Mouse (Mus musculus) neural tube, embryonic 11.5 days (tissue): ENCODE results near the gene Rnf216. TPM values are rescaled to one million over a fixed set of nuclear protein-coding genes. Genes with fewer than 3 reads are reported as not detected.

Source experiments
- ATAC-seq: fragments of 200-750 bp; cut with Nextera tagmentation; 2 replicates; pipeline ENCODE4 v1.8.0; 2017; ENCODE audit warnings: moderate number of reproducible peaks, mild to moderate bottlenecking, moderate TSS enrichment, moderate library complexity; ENCODE audit not compliant: insufficient read depth, low FRiP score, low TSS enrichment
- DNase-seq: peaks from one replicate; pipeline ENCODE4 v3.0.0-alpha.2; 2015; ENCODE audit warnings: low spot score
- H3K27ac ChIP-seq: fragments of 300-500 bp; sonication (generic); 2 replicates; pipeline ENCODE4 v1.5.1; 2014; ENCODE audit warnings: low read depth, mild to moderate bottlenecking, low read length
- H3K27me3 ChIP-seq: fragments of 300-500 bp; sonication (generic); 2 replicates; pipeline ENCODE4 v1.6.1; 2014; ENCODE audit warnings: mild to moderate bottlenecking, low read length, mixed read lengths; ENCODE audit not compliant: control insufficient read depth, insufficient read depth
- H3K36me3 ChIP-seq: fragments of 300-500 bp; sonication (generic); 2 replicates; pipeline ENCODE4 v1.6.1; 2014; ENCODE audit warnings: mild to moderate bottlenecking, low read length, moderate library complexity, mixed read lengths; ENCODE audit not compliant: control insufficient read depth, insufficient read depth
- H3K4me1 ChIP-seq: fragments of 300-500 bp; sonication (generic); 2 replicates; pipeline ENCODE4 v1.6.1; 2014; ENCODE audit warnings: low read length, mixed read lengths; ENCODE audit not compliant: control insufficient read depth, insufficient read depth
- H3K4me2 ChIP-seq: fragments of 300-500 bp; sonication (generic); 2 replicates; pipeline ENCODE4 v1.6.1; 2014; ENCODE audit warnings: low read depth, mild to moderate bottlenecking, moderate library complexity
- H3K4me3 ChIP-seq: fragments of 300-500 bp; sonication (generic); 2 replicates; pipeline ENCODE4 v1.5.1; 2014; ENCODE audit warnings: low read depth, low read length
- H3K9ac ChIP-seq: fragments of 300-500 bp; sonication (generic); 2 replicates; pipeline ENCODE4 v1.6.1; 2014; ENCODE audit warnings: mild to moderate bottlenecking, low read length
- H3K9me3 ChIP-seq: fragments of 300-500 bp; sonication (generic); 2 replicates; pipeline ENCODE4 v1.6.1; 2016; ENCODE audit warnings: low read length; ENCODE audit not compliant: control insufficient read depth
- WGBS: fragments of 180-500 bp; shearing (Covaris S2); extraction: QIAGEN DNeasy Blood & Tissue Kit; methylation state at CpG from one replicate; pipeline ENCODE4 v1.1.7; 2014; 5-methylcytosine and 5-hydroxymethylcytosine counted together
- polyA plus RNA-seq: library from polyadenylated mRNA; unstranded; fragments of >200 nt; fragmentation: Nextera tagmentation; extraction: Ambion mirVana; gene quantifications from 2 replicates; pipeline ENCODE4 v1.2.1, GENCODE M21; 2014

Rnf216 gene
- polyA plus RNA-seq, 1 experiment from 2014 or later: 30.6 TPM

DNA sequence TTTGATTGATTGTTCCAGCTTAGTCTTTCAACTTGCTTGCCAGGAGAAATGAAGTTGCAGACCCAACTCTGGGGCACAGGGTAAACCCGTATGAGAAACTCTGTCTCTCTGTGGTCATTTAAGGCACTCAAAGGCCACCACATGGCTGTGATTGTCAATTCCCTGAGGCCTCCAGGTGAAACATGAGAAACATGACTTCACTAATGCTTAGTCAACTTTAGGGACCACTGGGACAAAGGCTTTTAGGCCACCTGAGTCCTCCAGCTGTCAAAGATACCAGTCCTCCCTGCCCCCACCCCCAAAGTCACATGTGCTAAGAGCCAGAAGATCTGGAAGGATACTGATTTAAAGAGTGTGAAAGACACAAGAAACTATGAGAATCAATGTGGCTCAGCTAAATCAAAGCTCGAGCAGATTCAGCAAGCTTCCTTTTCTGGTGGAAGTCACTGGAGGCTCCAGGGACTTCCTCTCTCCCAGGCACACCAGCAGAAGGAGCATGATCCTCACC lies 80.1 kb downstream of the Rnf216 start:
- Histone ChIP-seq H3K27me3 (no peaks in the 10 kb centered on the region), H3K4me3 (no peak overlapping the region), H3K9me3 (no peaks in the 10 kb centered on the region), H3K27ac (no peak overlapping the region), H3K4me1 (peaks cover 13% of the 10 kb centered on the region), H3K4me2 (no peak overlapping the region), H3K9ac (no peak overlapping the region), H3K36me3 (no peaks in the 10 kb centered on the region; the same call in 1 of the 2 replicates)
- DNase-seq (no peak), ATAC-seq (no peak)
- WGBS: 32% methylated on average over 2 of the region's 2 CpGs

GRCm38 (mm10) chr5:143031681-143032080 lies 81.1 kb downstream of the Rnf216 start:
- DNase-seq: peak; percentile 18
- Histone ChIP-seq H3K9ac (no peak overlapping the region), H3K27ac (no peak overlapping the region), H3K4me2 (no peak overlapping the region), H3K36me3 (peaks cover 4% of the 10 kb centered on the region; the same call in 1 of the 2 replicates), H3K4me3 (no peak overlapping the region), H3K9me3 (no peaks in the 10 kb centered on the region), H3K27me3 (no peaks in the 10 kb centered on the region), H3K4me1 (peaks cover 13% of the 10 kb centered on the region)
- 33% methylated on average over 7 of the region's 7 CpGs for WGBS
- ATAC-seq: no peak

GRCm38 (mm10) chr5:143031193-143031592 lies 81.6 kb downstream of the Rnf216 start:
- ATAC-seq: no peak
- no peaks in the 10 kb centered on the region for H3K9me3 ChIP-seq
- H3K36me3 ChIP-seq: peaks cover 7% of the 10 kb centered on the region; the same call in 1 of the 2 replicates
- no peak overlapping the region for H3K27ac ChIP-seq
- H3K27me3 ChIP-seq: no peaks in the 10 kb centered on the region
- peaks cover 13% of the 10 kb centered on the region for H3K4me1 ChIP-seq
- H3K9ac ChIP-seq: no peak overlapping the region
- H3K4me2 ChIP-seq: no peak overlapping the region
- WGBS: 16% methylated on average over 4 of the region's 4 CpGs
- no peak overlapping the region for H3K4me3 ChIP-seq
- DNase-seq: no peak

GRCm38 (mm10) chr5:143023887-143024286 lies 88.9 kb downstream of the Rnf216 start:
- ATAC-seq (no peak), DNase-seq (no peak)
- Histone ChIP-seq H3K27ac (no peak overlapping the region), H3K36me3 (peaks cover 7% of the 10 kb centered on the region; the same call in 1 of the 2 replicates), H3K4me2 (no peak overlapping the region), H3K27me3 (no peaks in the 10 kb centered on the region), H3K9me3 (no peaks in the 10 kb centered on the region), H3K9ac (no peak overlapping the region), H3K4me1 (no peaks in the 10 kb centered on the region), H3K4me3 (no peak overlapping the region)
- WGBS: 93% methylated on average over 2 of the region's 2 CpGs

DNA sequence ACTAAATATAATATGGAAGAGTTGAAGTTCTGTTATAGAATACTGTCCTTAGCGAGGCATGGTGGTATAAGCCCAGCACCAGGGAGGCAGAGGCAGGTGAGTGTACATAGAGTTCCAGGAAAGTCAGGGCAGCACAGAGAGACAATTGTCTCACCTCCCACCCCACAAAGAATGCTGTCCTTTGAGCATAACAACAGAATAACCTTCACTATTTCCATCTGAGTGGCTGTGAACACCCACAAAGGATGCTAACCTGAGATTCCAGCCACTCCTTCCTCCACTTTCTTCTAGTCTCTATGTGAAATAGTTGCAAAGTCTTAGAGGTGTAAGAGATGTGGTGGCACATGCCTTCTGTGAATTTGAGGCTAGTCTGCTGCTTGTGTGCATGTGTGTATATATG lies 89.8 kb downstream of the Rnf216 start:
- ATAC-seq (no peak), DNase-seq (no peak)
- 95% methylated on average over 1 of the region's 1 CpGs for WGBS
- Histone ChIP-seq H3K27ac (no peak overlapping the region), H3K9ac (no peak overlapping the region), H3K27me3 (no peaks in the 10 kb centered on the region), H3K9me3 (no peaks in the 10 kb centered on the region), H3K36me3 (peaks cover 7% of the 10 kb centered on the region; the same call in 1 of the 2 replicates), H3K4me1 (no peaks in the 10 kb centered on the region), H3K4me3 (no peak overlapping the region), H3K4me2 (no peak overlapping the region)

- Histone ChIP-seq H3K27me3 (no peaks in the 10 kb centered on the region), H3K4me1 (no peaks in the 10 kb centered on the region), H3K27ac (no peak overlapping the region), H3K9me3 (no peaks in the 10 kb centered on the region), H3K36me3 (peaks cover 11% of the 10 kb centered on the region), H3K9ac (no peak overlapping the region), H3K4me3 (no peak overlapping the region), H3K4me2 (no peak overlapping the region)
- no peak for DNase-seq
- WGBS: 90% methylated on average over 5 of the region's 5 CpGs
- no peak for ATAC-seq
Measured at GRCm38 (mm10) chr5:143017401-143017800, 95.4 kb downstream of the Rnf216 start.

GRCm38 (mm10) chr5:143009383-143009782 lies 103.4 kb downstream of the Rnf216 start:
- WGBS: 66% methylated on average over 10 of the region's 11 CpGs
- no peaks in the 10 kb centered on the region for H3K4me1 ChIP-seq
- H3K4me2 ChIP-seq: no peak overlapping the region
- no peak overlapping the region for H3K4me3 ChIP-seq
- peaks cover 16% of the 10 kb centered on the region for H3K36me3 ChIP-seq
- H3K27ac ChIP-seq: no peak overlapping the region
- DNase-seq (no peak), ATAC-seq (no peak)
- no peaks in the 10 kb centered on the region for H3K9me3 ChIP-seq
- H3K27me3 ChIP-seq: no peaks in the 10 kb centered on the region
- H3K9ac ChIP-seq: no peak overlapping the region

DNA sequence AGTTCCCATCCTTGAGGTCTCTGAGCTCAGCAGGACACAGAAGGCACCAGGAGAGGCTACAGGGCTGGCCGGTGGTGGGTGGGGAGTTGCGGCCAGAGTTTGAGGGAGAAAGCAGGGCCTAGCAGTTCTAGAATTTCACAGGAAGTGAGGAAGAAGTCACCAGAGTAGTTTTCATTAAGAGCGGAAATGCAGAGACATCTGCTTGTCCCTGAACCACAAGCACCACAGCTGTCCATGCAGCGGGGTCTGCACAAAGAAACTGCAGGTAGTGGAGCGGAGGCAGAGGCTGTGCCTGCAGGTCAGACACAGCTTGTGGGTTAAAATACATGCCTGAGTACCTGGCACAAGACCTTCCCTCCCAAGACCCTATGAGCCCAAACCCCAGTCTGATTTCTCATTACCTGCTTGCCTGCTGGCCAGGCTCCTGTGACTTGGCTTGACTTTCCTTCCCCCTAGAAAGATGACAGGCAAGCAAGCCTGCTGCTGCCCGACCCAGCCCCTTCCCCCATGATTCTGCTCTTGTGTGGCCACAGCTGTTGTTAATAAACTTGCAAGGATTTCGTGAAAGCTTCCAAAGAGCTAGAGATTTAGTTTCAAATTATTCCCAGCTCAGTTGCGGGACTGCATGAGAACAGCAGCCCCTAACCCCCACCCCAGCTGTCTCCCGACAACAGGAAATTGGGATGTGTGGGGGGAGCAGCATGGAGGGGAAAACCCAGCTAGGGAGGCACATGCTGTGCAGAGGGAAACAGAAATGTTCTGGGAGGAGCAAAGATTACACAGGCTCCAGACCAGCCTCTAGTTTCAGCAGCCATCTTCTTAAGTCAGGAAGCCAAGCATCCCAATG lies 111.9 kb downstream of the Rnf216 start:
- peak; percentile 60 for DNase-seq
- H3K4me1 ChIP-seq: peaks cover 11% of the 10 kb centered on the region
- no peak for ATAC-seq
- H3K4me2 ChIP-seq: no peak overlapping the region
- WGBS: 41% methylated on average over 9 of the region's 9 CpGs
- H3K4me3 ChIP-seq: no peak overlapping the region
- H3K27ac ChIP-seq: peak overlapping the region; percentile 82
- H3K27me3 ChIP-seq: no peaks in the 10 kb centered on the region
- no peaks in the 10 kb centered on the region for H3K9me3 ChIP-seq
- peak overlapping the region; percentile 35; the same call in 1 of the 2 replicates for H3K9ac ChIP-seq
- H3K36me3 ChIP-seq: no peaks in the 10 kb centered on the region; the same call in 1 of the 2 replicates

GRCm38 (mm10) chr5:143000091-143000490 lies 112.7 kb downstream of the Rnf216 start:
- Histone ChIP-seq H3K4me3 (no peak overlapping the region), H3K36me3 (no peaks in the 10 kb centered on the region; the same call in 1 of the 2 replicates), H3K4me1 (peaks cover 11% of the 10 kb centered on the region), H3K9me3 (no peaks in the 10 kb centered on the region), H3K4me2 (no peak overlapping the region), H3K9ac (no peak overlapping the region), H3K27me3 (no peaks in the 10 kb centered on the region), H3K27ac (peak overlapping the region; percentile 76)
- WGBS: 39% methylated on average over 4 of the region's 4 CpGs
- no peak for ATAC-seq
- no peak for DNase-seq
